Mouse (Mus musculus): ENCODE results near the gene Bmpr1a. TPM values are rescaled to one million over a fixed set of nuclear protein-coding genes. Genes with fewer than 3 reads are reported as not detected.
A peak's percentile ranks its signal among the peaks of the same experiment; 100 is the strongest.

The Bmpr1a gene
- total RNA-seq, 1 experiment from 2014 or later, result 53.5 TPM

GRCm38 (mm10) chr14:34505309-34505708, 2.2 kb upstream of the Bmpr1a start:
- DNase-seq, result no peak

GRCm38 (mm10) chr14:34504377-34504776, 1.2 kb upstream of the Bmpr1a start:
- DNase-seq, result no peak

GRCm38 (mm10) chr14:34503759-34504158, 618 bp upstream of the Bmpr1a start:
- no peak for DNase-seq

- DNase-seq, result peak; percentile 94
Measured at GRCm38 (mm10) chr14:34502475-34503324, 441 bp downstream of the Bmpr1a start.

- peak; percentile 62 for DNase-seq
Measured at GRCm38 (mm10) chr14:34501804-34502474, 1.2 kb downstream of the Bmpr1a start.

- no peak for DNase-seq
Measured at GRCm38 (mm10) chr14:34501447-34501803, 1.7 kb downstream of the Bmpr1a start.

- DNase-seq, result no peak
Measured at GRCm38 (mm10) chr14:34500309-34500708, 2.8 kb downstream of the Bmpr1a start.

GRCm38 (mm10) chr14:34499664-34500063, 3.5 kb downstream of the Bmpr1a start:
- DNase-seq, result no peak

DNA sequence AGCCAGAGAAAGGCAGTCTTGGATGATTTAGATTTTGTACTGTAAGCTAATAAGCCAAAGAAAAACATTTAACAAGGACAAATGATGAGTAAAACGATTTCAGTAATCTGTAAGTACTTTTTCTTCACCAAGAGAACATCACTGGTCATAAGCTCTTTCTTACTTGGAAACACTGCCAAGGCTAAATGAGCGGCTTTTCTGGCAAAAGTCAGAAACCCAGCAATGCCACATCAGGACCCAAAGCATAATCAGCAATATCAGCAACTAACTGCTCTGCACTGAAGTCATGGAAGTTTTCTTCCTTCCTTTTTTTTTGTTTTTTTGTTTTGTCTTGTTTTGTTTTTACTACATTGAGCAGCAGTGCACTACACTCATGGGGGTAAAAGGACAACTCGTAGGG, 5.8 kb downstream of the Bmpr1a start:
- DNase-seq, result peak; percentile 46

DNA sequence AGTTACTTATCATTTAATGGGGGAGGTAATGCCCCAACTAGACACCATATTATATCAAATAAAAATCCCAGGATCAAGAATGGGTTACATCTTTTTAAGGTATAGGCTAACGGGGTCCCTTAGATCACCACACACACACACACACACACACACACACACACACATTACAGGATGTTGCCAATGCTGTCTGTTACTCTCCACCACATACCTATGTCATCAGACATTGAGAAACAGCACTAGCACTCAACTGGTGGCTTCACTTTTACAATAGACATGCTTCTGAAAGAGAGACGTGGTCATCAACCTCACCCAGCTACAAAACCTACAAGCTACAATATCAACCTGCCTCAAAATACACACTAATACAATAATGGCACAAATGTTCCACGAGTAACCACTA, 9.5 kb downstream of the Bmpr1a start:
- no peak for DNase-seq

DNA sequence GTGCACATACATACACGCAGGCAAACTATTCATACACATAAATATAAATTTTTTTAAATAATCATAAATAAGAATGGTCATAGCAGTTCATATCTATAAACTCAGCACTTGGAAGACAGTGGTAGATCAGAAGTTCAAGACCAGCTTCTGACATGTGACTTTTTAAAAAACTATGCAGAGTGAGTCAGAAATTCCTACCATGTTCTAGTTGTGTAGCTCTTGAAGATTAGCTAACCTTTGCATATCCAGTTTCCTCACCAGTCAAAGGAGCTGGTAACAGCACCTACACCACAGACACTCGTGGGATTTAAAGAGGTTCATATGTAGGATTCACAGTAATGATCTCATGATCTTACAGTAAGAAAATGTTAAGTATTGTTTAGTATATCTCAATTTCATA, 10.5 kb downstream of the Bmpr1a start:
- DNase-seq, result no peak

DNA sequence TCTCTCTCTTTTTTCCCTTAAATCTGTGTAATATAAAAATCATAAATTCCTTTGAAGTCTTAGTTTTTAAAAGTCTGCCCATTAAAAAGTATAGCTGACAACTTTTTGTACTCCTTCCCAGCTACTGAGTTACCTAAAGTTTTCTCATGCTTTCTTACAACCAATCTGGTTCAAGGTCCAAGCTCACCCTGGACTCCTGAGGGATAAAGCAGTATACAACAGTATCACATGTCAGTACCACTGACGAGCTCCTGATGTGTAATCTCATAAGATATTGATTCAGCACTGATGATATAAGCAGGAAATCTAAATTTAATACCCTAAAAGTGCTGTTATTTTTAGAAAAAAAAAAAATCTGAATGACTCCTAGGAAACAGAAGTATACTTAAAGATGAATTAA, 12.2 kb downstream of the Bmpr1a start:
- no peak for DNase-seq

DNA sequence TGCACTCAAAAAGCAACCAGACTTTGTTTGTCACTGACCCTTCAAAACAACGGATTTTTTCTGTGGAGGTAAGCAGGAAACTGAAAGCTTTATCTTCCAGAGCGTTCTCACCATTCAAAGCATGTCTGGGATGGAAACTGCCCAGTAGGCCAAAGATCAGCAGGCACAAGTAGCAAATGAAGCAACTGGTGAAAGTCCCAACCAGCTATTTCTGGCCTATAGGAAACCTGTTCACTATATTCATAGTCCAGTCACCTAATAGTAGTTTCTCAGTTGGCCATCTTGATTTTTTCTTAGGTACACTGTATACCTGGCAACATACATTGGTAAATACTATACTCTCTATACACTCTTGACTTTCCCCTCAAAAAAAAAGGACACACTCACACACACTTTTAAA, 13.2 kb downstream of the Bmpr1a start:
- no peak for DNase-seq

GRCm38 (mm10) chr14:34486169-34486568, 17.0 kb downstream of the Bmpr1a start:
- no peak for DNase-seq

GRCm38 (mm10) chr14:34483469-34484341, 19.4 kb downstream of the Bmpr1a start:
- DNase-seq, result no peak

- peak; percentile 34 for DNase-seq
Measured at GRCm38 (mm10) chr14:34471591-34471990, 31.6 kb downstream of the Bmpr1a start.

DNA sequence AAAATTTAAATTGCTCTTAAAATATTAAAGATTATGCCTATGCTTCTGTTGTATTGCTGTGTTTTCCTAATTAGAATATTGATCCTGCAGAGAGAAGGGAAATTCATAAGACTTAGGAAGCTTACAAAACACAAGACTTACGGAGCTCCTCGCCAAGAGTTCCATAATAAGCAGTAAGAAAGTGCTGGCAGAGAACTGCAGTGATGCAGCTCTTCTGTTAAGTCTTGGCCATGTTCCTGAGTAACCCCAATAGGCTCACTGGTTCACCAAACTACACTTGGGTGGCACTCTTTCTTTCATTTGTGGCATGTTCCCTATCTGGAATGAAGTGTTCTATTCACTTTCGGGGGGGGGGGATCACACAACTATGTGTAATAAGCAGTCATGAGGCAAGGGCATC, 36.9 kb downstream of the Bmpr1a start:
- peak; percentile 11 for DNase-seq

DNA sequence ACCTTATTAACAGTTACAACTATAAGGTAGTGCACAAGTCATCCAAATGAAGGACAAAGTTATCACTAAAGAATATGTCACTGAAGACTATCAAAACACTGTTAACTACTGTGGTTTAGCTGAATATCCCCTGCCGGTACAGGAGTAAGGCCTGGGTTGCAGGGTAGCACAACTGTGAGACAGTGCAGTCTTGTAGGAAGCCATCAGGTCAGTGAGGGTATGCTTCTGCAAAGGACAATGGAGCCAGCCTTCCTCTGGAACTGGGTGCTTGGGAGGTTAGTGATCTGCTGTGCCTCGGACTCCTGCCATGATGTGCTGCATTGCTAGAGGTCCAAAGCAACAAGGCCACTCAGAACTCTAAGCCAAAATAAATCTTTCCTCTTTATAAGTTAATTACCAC, 43.8 kb downstream of the Bmpr1a start:
- DNase-seq, result no peak

DNA sequence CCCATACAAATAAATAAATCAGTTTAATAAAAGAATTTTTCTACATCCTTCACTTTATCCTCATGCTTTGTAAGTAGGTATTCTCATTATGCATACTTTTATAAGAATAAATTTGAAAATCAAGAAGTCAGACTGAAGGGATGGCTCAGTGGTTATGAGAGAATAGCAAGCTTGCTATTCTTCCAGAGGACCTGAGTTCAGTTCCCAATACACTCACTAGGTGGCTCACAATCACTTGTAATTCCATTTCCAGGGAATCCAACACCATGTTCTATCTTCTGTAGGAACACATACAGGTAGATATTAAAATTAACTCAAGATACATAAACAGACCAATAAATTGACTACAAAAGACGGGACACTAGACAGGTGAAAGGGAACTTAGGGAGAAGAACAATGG, 44.3 kb downstream of the Bmpr1a start:
- peak; percentile 49 for DNase-seq

- no peak for DNase-seq
Measured at GRCm38 (mm10) chr14:34454282-34454681, 48.9 kb downstream of the Bmpr1a start.

DNA sequence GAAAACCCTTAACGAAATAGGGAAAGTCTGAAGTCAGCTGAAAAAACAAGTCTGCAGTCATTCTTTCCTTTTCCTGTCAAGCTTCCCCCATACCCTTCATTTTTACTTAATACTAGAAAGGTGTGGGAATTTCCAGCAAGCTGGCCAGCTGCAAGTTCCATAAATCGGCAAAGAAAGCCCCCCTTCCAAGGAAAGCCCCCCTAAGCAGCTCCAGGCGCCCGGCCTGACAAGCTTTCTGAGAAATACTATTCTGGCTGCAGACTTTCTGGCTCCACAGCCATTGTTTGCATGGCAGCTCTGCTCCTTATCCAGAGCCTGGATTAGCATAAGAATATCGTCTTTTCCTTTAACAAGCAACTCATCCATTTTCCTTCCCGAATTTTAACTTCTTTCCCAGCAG, 49.5 kb downstream of the Bmpr1a start:
- no peak for DNase-seq

DNA sequence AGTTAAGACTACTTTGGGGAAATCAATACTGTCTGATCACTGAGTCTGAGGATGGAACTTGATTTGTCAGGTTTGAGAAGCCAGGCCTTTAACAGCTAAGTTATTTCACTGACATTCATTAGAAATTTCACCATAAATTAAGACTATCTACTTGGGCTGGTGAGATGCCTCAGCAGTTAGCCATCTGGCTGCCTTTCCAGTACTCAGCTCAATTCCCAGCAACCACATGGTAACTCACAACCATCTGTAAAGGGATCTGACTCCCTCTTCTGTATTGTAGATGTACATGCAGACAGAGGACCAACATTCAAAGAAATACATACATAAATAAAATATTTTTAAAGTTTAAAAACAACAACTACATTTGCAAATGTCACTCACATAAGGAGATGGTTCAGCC, 51.3 kb downstream of the Bmpr1a start:
- no peak for DNase-seq

DNA sequence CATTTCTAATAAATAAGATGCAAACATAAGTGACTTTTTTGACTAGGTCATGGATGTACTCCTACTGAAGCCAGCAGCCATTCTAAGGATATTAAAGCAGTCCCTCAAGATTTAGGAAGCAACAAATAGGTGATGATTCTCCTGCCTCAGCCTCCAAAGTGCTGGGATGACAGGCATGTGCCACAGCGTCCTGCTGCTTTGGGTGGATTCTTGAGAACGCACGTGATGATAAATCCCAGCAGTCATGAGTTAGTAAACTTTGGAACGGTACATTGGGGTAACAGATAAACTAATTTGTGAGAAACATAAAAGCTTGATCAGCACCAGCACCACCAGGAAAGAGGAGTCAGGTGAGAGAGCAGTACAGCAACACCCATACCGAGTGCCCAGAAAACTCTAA, 52.7 kb downstream of the Bmpr1a start:
- DNase-seq, result no peak
